Mouse (Mus musculus) liver, embryonic 13.5 days (tissue): ENCODE results near the gene Atp6v1b1. TPM values are rescaled to one million over a fixed set of nuclear protein-coding genes. Genes with fewer than 3 reads are reported as not detected.

ENCODE experiments used
- polyA plus RNA-seq: library from polyadenylated mRNA; unstranded; fragments of >200 nt; fragmentation: Nextera tagmentation; extraction: Ambion mirVana; gene quantifications from 2 replicates; pipeline ENCODE4 v1.2.1, GENCODE M21; 2015

Gene Atp6v1b1
- polyA plus RNA-seq, 1 experiment from 2014 or later = not detected

Other genes with a start within 250 kb of the Atp6v1b1 start
- gene Dguok, start 236.0 kb upstream of the Atp6v1b1 start, polyA plus RNA-seq = 25.3 and 29.1 TPM in 2 replicates
- 5.9 and 6.1 TPM in 2 replicates for gene Actg2, start 206.7 kb upstream of the Atp6v1b1 start, polyA plus RNA-seq
- gene Stambp, start 170.3 kb upstream of the Atp6v1b1 start, polyA plus RNA-seq = 10.8 and 14.1 TPM in 2 replicates
- gene Clec4f, start 86.8 kb upstream of the Atp6v1b1 start, polyA plus RNA-seq = 3.1 and 3.7 TPM in 2 replicates
- 0.15 and 0.28 TPM in 2 replicates for gene Cd207, start 65.1 kb upstream of the Atp6v1b1 start, polyA plus RNA-seq
- not detected in 2 replicates for gene Vax2, start 31.7 kb upstream of the Atp6v1b1 start, polyA plus RNA-seq
- not detected in 2 replicates for gene Ankrd53, start 19.7 kb downstream of the Atp6v1b1 start, polyA plus RNA-seq
- gene Tex261, start 32.8 kb downstream of the Atp6v1b1 start, polyA plus RNA-seq = 50.1 and 57.5 TPM in 2 replicates
- 13.4 and 14.3 TPM in 2 replicates for gene Nagk, start 52.0 kb downstream of the Atp6v1b1 start, polyA plus RNA-seq
- 3.7 and 3.9 TPM in 2 replicates for gene Paip2b, start 88.8 kb downstream of the Atp6v1b1 start, polyA plus RNA-seq
- 16.7 and 22.3 TPM in 2 replicates for gene Zfp638, start 124.1 kb downstream of the Atp6v1b1 start, polyA plus RNA-seq